Mouse (Mus musculus) limb, embryonic 12.5 days (tissue): ENCODE results near the gene Cntf. TPM values are rescaled to one million over a fixed set of nuclear protein-coding genes. Genes with fewer than 3 reads are reported as not detected.

Experiments used
- polyA plus RNA-seq: library from polyadenylated mRNA; unstranded; fragments of >200 nt; fragmentation: Nextera tagmentation; extraction: Ambion mirVana; gene quantifications from 2 replicates; pipeline ENCODE4 v1.2.1, GENCODE M21; 2016

The Cntf gene
- polyA plus RNA-seq, 1 experiment from 2014 or later, result 1.7 TPM

Other genes starting within 250 kb of the Cntf start
- gene Fam111a, start 219.9 kb downstream of the Cntf start, polyA plus RNA-seq, result 18.4 and 20.2 TPM in 2 replicates
- gene Gm4952, start 165.7 kb downstream of the Cntf start, polyA plus RNA-seq, result not detected in 2 replicates
- not detected in 2 replicates for gene Glyat, start 132.3 kb downstream of the Cntf start, polyA plus RNA-seq
- not detected in 2 replicates for gene Olfr1442, start 95.2 kb downstream of the Cntf start, polyA plus RNA-seq
- gene Olfr1443, start 87.5 kb downstream of the Cntf start, polyA plus RNA-seq, result not detected in 2 replicates
- not detected in 2 replicates for gene Keg1, start 69.8 kb downstream of the Cntf start, polyA plus RNA-seq
- gene Zfp91, start 30.5 kb upstream of the Cntf start, polyA plus RNA-seq, result 16.5 and 17.1 TPM in 2 replicates
- 0.98 and 1.3 TPM in 2 replicates for gene Lpxn, start 30.6 kb upstream of the Cntf start, polyA plus RNA-seq
- gene Gm5244, start 81.0 kb upstream of the Cntf start, polyA plus RNA-seq, result not detected in 2 replicates
- not detected in 2 replicates for gene Olfr1444, start 91.7 kb upstream of the Cntf start, polyA plus RNA-seq
- gene Olfr1445, start 118.2 kb upstream of the Cntf start, polyA plus RNA-seq, result not detected in 2 replicates
- not detected in 2 replicates for gene Olfr1446, start 127.9 kb upstream of the Cntf start, polyA plus RNA-seq
- not detected in 2 replicates for gene Olfr1447, start 138.1 kb upstream of the Cntf start, polyA plus RNA-seq
- gene Olfr1448, start 158.8 kb upstream of the Cntf start, polyA plus RNA-seq, result not detected in 2 replicates
- not detected in 2 replicates for gene Olfr1449, start 165.2 kb upstream of the Cntf start, polyA plus RNA-seq
- gene Olfr1450, start 184.6 kb upstream of the Cntf start, polyA plus RNA-seq, result not detected in 2 replicates
- not detected in 2 replicates for gene Olfr1451, start 229.4 kb upstream of the Cntf start, polyA plus RNA-seq